Mouse (Mus musculus) cortical plate, adult 2 months (tissue): ENCODE results near the gene Fancg.

Source experiments
- CTCF ChIP-seq: fragments of 200-500 bp; IDR thresholded peaks from 2 replicates; pipeline ENCODE4 v1.5.1; 2011; ENCODE audit warnings: mild to moderate bottlenecking, control low read depth, low read length; ENCODE audit not compliant: insufficient read depth; ENCODE audit errors: extremely low read depth
- POLR2A ChIP-seq: fragments of 200-500 bp; IDR thresholded peaks from 2 replicates; pipeline ENCODE4 v1.6.1; 2011; ENCODE audit warnings: mild to moderate bottlenecking, low read length, control low read depth; ENCODE audit not compliant: insufficient read depth; ENCODE audit errors: extremely low read depth

DNA sequence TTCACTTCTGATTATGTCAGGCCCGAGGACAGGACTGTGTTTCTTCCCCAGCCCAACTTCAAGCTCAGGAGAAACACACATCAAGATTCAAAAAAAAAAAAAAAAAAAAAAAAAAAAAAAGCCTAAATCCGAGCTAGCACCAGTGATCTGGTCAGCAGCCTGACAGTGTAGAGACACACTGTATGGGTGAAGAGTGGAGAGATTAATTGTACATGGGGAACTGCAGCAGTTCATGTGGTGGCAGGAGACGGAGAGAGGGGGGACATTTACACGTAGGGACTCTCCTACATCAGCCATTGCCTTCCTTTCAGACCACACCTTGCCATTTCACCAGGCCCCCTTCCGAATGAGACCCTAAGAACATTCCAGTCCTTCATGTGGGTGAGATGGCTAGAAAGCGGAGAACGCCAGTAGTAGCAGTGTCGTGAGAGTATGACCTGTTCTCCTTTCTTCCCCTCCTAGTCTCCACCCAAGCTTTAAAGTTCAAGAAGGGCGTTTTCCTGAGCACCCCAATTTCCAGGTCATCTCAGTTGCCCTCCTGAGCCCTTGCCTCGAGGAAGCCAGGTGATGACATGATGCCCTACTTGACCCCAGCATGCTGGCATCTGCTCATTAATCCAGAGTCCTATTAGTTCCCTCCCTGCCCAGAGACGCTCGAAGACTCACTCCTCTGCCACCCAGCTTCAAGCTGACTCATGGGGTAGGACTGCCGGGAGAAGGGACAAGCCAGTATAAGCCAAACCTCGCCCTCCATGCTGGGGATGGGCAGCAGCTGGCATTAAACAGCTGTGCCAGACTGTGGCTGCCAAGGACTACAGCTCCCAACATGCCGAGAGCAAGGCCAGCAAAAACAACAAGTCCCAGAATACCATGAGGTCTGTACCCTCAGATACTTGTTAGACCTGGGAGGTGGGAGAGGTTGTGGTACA is 28.5 kb upstream of the Fancg start:
- TF ChIP-seq POLR2A (peak; percentile 58; the same call in 1 of the 2 replicates), CTCF (no peak)
